Mouse (Mus musculus) limb, embryonic 12.5 days (tissue): Measurements from ENCODE around the gene Nipsnap3a. TPM values are rescaled to one million over a fixed set of nuclear protein-coding genes. Genes with fewer than 3 reads are reported as not detected.
A peak's percentile ranks its signal among the peaks of the same experiment; 100 is the strongest.

Source experiments
- ATAC-seq: fragments of 200-750 bp; cut with Nextera tagmentation; 2 replicates; pipeline ENCODE4 v1.8.0; 2017; ENCODE audit warnings: low read depth, moderate TSS enrichment; ENCODE audit not compliant: insufficient number of reproducible peaks, insufficient read depth, low FRiP score, low TSS enrichment
- H3K27ac ChIP-seq: fragments of 300-500 bp; sonication (generic); 2 replicates; pipeline ENCODE4 v1.5.1; 2016; ENCODE audit warnings: mild to moderate bottlenecking, moderate library complexity
- H3K27me3 ChIP-seq: fragments of 300-500 bp; sonication (generic); 2 replicates; pipeline ENCODE4 v1.6.1; 2016; ENCODE audit warnings: mild to moderate bottlenecking, moderate library complexity
- H3K36me3 ChIP-seq: fragments of 300-500 bp; sonication (generic); 2 replicates; pipeline ENCODE4 v1.6.1; 2016; ENCODE audit warnings: mild to moderate bottlenecking, moderate library complexity
- H3K4me1 ChIP-seq: fragments of 300-500 bp; sonication (generic); replicated peaks from 2 replicates; pipeline ENCODE4 v1.6.1; 2016
- H3K4me2 ChIP-seq: fragments of 300-500 bp; sonication (generic); 2 replicates; pipeline ENCODE4 v1.6.1; 2016; ENCODE audit warnings: mild to moderate bottlenecking, moderate library complexity
- H3K4me3 ChIP-seq: fragments of 300-500 bp; sonication (generic); replicated peaks from 2 replicates; pipeline ENCODE4 v1.5.1; 2016; ENCODE audit warnings: mild to moderate bottlenecking
- H3K9ac ChIP-seq: fragments of 300-500 bp; sonication (generic); replicated peaks from 2 replicates; pipeline ENCODE4 v1.6.1; 2016; ENCODE audit warnings: mild to moderate bottlenecking, moderate library complexity
- H3K9me3 ChIP-seq: fragments of 300-500 bp; sonication (generic); 2 replicates; pipeline ENCODE4 v1.6.1; 2016; ENCODE audit warnings: mild to moderate bottlenecking, moderate library complexity
- WGBS: fragments of 180-500 bp; shearing (Covaris S2); methylation state at CpG from one replicate; pipeline ENCODE4 v1.1.7; 2016; 5-methylcytosine and 5-hydroxymethylcytosine counted together
- polyA plus RNA-seq: library from polyadenylated mRNA; unstranded; fragments of >200 nt; fragmentation: Nextera tagmentation; extraction: Ambion mirVana; gene quantifications from 2 replicates; pipeline ENCODE4 v1.2.1, GENCODE M21; 2016

The Nipsnap3a gene
- polyA plus RNA-seq, 1 experiment from 2014 or later, result not detected

DNA sequence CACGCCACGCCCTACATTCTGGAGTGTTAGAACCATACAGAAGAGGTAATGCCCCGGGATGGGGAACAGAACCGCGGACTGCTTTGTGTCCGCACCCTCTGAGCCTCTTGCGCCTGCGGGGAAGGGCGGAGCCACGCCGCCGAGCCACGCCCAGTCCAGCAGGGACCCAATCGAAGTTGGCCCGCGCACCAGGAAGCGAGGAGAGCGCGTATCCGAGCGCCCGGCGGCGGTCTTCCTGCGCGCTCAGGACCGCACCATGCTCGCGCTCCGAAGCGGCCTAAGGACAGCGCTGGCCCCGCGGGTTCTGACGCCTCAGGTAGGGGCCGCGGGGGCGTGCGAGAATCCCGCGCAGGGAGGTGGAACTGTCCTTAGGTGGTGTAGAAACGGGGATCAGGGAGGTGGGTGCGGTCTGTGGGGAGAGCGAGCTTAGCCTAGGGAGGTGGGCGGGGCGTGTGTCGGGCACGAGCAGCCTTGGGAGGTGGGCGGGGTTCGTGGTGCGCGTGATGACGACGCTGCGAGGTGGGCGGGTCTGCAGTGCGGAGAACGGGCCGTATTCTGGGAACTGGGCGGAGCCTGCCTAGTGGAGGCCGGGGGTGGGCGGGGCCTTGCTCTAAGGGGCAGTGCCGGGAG, 22.8 kb downstream of the Nipsnap3a start, which contains the start of gene Nipsnap3b:
Nipsnap3b (plus strand) TSS at position 149 of the 630 bp plus-strand sequence.
- Histone ChIP-seq H3K27ac (peak within 1 kb of the TSS; percentile 80), H3K4me1 (no peaks in the 10 kb centered on the region; the same call in 1 of the 2 replicates), H3K4me2 (peak within 1 kb of the TSS; percentile 60), H3K36me3 (peaks cover 17% of the 10 kb centered on the region), H3K4me3 (peak within 1 kb of the TSS; percentile 71), H3K9me3 (peaks cover 7% of the 10 kb centered on the region; the same call in 1 of the 2 replicates), H3K27me3 (no peaks in the 10 kb centered on the region), H3K9ac (peak within 1 kb of the TSS; percentile 63)
- ATAC-seq, result peak; percentile 94
- WGBS, result under 1% methylated on average over 63 of the region's 63 CpGs

DNA sequence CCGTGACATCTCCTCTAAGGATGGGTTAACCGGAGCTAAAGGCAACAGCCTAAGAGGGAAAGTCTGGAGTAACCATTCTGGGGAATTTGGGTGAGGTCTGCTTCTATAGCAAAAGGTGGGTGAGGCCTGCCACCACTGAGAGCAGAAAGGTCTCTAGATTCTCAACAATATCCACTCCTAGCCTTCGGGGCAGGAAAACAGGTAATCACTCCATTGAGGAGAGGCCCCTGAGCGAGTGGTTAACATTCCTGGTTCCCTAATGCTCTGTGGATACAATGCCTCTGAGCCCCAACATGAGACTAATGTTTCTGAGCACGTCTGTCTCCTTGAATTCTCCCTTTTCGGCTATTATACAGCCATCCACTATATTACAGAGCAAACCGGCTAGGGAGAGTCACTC, 25.3 kb downstream of the Nipsnap3a start:
- Histone ChIP-seq H3K27me3 (no peaks in the 10 kb centered on the region), H3K36me3 (peaks cover 36% of the 10 kb centered on the region)

DNA sequence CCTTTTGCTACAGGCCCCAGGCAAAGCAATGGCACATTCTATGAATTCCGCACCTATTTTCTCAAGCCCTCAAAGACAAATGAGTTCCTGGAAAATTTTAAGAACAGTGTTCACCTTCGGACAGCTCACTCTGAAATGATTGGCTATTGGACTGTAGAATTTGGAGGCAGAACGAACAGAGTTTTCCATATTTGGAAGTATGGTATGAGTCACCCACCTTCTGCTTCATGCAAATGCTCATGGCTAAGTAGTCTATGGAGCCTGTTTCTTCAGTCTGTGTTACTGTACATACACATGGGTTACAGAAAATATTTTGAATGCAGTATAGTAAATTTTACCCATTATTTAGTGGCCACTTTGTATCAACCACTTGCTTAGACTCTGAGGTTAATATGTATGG, 26.0 kb downstream of the Nipsnap3a start:
- Histone ChIP-seq H3K27ac (no peak overlapping the region), H3K4me1 (no peaks in the 10 kb centered on the region; the same call in 1 of the 2 replicates), H3K4me2 (no peak overlapping the region), H3K36me3 (peaks cover 42% of the 10 kb centered on the region), H3K4me3 (no peak overlapping the region), H3K27me3 (no peaks in the 10 kb centered on the region), H3K9me3 (peaks cover 9% of the 10 kb centered on the region; the same call in 1 of the 2 replicates), H3K9ac (no peak overlapping the region)
- ATAC-seq, result no peak
- 94% methylated on average over 3 of the region's 3 CpGs for WGBS

More for the DNA sequence above, 25.3 kb downstream of the Nipsnap3a start:
- no peak for ATAC-seq
- WGBS, result 91% methylated on average over 7 of the region's 7 CpGs
- Histone ChIP-seq H3K4me2 (no peak overlapping the region), H3K27ac (no peak overlapping the region), H3K9ac (no peak overlapping the region), H3K4me1 (no peaks in the 10 kb centered on the region; the same call in 1 of the 2 replicates), H3K9me3 (peaks cover 9% of the 10 kb centered on the region; the same call in 1 of the 2 replicates), H3K4me3 (no peak overlapping the region)

DNA sequence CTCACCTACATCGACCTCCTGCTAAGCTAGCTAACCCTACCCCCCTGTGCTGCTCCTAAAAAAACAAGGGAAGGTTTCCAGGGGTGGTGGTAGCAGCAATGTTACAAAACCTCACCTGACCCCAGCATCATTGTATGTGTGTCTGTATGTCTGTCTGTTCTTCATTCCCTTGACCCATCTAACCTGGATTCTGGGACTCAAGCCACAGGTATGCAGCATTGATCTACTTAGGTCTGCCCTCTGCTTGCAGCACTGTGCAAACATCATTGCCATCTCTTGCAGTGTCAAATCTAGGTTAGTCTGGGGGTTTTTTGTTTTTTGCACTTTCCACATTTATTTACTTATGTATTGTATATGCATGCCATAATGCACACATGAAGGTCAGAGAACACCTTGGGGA, 29.3 kb downstream of the Nipsnap3a start:
- no peak overlapping the region for H3K27ac ChIP-seq
- no peak overlapping the region for H3K4me2 ChIP-seq
- H3K27me3 ChIP-seq, result no peaks in the 10 kb centered on the region
- no peak overlapping the region for H3K9ac ChIP-seq
- WGBS, result 83% methylated on average over 1 of the region's 1 CpGs
- no peak for ATAC-seq
- no peaks in the 10 kb centered on the region for H3K4me1 ChIP-seq
- peaks cover 63% of the 10 kb centered on the region for H3K36me3 ChIP-seq
- peaks cover 9% of the 10 kb centered on the region; the same call in 1 of the 2 replicates for H3K9me3 ChIP-seq
- H3K4me3 ChIP-seq, result no peak overlapping the region

DNA sequence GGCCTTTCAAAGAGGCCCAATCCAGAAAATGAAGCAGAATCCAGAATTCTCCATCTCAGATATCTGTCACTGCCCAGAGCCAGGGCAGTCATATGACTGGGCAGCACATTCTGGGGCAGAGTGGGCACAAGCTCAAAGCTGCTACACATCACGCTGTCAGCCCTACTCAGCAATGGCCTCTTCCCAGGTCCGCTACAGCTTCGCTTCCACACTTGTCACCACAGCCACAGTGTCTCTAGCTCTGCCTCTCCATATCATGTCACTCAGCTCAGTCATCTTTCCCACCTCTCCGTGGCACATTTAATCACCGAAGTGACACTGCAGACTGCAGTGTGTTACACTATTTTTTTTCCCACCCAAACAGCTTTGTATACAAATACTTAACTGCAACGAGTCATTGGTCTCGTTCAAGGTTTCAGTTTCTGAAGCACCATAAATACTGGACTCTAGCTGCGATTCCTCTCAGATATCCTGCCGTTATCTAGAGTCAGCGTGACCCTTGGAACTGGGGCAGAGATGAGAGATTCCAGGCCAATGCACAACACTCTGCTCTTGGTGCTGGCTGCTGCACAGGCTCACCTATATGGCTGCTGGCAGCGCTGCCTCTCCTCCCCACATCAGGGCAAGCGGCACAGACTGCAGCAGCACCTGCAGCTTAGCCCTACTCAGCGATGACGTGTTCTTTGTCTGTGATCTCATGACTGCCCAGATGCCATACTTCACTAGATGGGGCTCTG, 34.3 kb downstream of the Nipsnap3a start:
- Histone ChIP-seq H3K9me3 (no peaks in the 10 kb centered on the region), H3K4me1 (no peaks in the 10 kb centered on the region), H3K27me3 (no peaks in the 10 kb centered on the region), H3K4me2 (no peak overlapping the region), H3K4me3 (no peak overlapping the region), H3K36me3 (peaks cover 45% of the 10 kb centered on the region), H3K9ac (no peak overlapping the region), H3K27ac (no peak overlapping the region)
- no peak for ATAC-seq
- 93% methylated on average over 14 of the region's 14 CpGs for WGBS

DNA sequence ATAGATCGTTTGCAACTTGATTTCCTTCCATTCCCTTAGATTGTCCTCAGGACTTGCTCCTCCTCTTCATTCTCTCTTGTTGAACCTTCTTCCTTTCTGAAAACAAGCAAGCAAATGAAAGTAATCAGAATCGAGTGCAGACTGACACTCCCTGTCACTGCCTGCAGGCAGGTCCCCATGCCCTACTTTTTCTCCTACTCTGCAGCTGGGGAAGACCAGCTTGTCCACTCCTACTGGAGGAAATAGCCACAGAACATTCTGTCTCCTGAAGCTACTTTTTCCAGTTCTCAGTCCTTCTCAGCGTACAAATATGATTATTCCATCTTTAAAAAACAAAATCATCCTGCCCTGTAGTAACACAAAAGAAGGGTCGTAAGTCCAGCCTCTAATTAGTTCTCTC, 35.3 kb downstream of the Nipsnap3a start:
- H3K27ac ChIP-seq, result no peak overlapping the region
- WGBS, result 89% methylated on average over 4 of the region's 4 CpGs
- no peaks in the 10 kb centered on the region for H3K4me1 ChIP-seq
- H3K36me3 ChIP-seq, result peaks cover 37% of the 10 kb centered on the region
- ATAC-seq, result no peak
- H3K4me2 ChIP-seq, result no peak overlapping the region
- H3K9ac ChIP-seq, result no peak overlapping the region
- no peaks in the 10 kb centered on the region for H3K27me3 ChIP-seq
- no peaks in the 10 kb centered on the region for H3K9me3 ChIP-seq
- no peak overlapping the region for H3K4me3 ChIP-seq

DNA sequence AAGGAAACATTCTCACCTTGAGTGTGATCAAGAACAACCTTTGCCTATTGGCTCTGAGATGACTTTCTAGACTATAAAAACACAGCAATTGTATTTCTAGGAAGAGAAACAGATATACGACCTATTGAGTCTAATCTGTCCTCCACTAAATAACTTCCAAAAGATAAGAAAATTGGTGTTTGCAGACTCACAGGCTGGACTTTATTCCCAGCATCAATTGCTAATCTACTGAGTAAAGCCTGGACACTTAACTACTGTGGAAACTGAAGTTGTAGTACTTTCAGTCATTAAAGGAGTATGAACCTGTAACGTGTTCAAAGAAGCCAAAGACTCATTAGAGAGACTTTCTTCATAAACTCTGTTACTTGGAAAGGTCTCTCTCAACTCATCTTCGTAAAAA, 38.7 kb downstream of the Nipsnap3a start:
- H3K9ac ChIP-seq, result no peak overlapping the region
- H3K9me3 ChIP-seq, result no peaks in the 10 kb centered on the region
- no peaks in the 10 kb centered on the region for H3K27me3 ChIP-seq
- ATAC-seq, result no peak
- H3K27ac ChIP-seq, result no peak overlapping the region
- WGBS, result 80% methylated on average over 3 of the region's 3 CpGs
- H3K4me1 ChIP-seq, result no peaks in the 10 kb centered on the region
- no peak overlapping the region for H3K4me3 ChIP-seq
- H3K36me3 ChIP-seq, result peaks cover 16% of the 10 kb centered on the region
- H3K4me2 ChIP-seq, result no peak overlapping the region

DNA sequence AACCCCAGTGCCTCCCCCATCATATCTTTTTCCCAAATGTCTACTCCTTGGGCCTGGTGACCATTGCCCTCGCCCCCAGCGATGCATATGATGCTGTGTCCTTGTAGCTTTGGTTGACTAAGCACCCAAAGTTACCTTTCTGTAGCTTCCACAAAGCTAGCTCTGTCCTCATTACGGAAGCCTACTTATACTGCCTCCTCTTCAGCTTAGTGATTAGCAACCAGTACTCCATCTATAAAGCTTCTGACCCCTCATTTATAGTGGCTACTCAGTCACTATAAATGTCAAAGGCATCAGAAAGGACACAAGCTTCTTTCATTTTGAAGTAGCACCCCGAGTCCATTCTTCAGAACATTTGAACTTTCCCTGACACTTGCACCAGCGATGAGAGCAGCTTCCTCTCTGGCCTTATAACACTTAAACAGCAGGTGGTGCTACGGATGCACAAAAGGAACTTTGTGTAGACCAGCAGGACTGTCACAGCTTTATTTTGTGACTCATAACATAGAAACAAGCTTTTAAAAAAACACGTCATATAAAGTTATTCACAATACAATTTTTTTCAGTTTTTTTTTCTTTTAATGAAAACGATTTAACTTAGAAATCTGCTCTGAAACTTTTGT, 41.4 kb downstream of the Nipsnap3a start:
- 46% methylated on average over 8 of the region's 8 CpGs for WGBS
- ATAC-seq, result no peak
- no peak overlapping the region for H3K4me3 ChIP-seq

DNA sequence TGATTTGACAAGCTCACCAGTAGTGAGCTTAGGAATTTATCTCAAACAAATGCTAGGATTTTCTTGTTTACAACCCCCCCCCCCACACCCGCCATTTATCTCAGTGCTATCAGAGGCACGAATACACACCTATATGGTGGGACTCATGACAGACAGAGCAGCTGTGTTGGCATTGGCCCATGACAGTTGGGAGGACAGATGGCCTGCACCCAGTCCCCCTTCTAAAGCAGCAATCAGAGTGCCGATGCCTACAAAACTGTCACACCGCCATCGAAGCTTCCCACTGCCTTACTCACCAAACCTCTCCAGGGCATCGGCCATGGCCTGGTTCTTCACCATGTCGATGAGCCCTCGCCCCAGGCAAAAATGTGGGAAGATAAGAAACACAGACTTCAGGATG, 54.7 kb downstream of the Nipsnap3a start:
- Histone ChIP-seq H3K27ac (no peak overlapping the region), H3K36me3 (peaks cover 61% of the 10 kb centered on the region), H3K4me2 (no peak overlapping the region), H3K9me3 (no peaks in the 10 kb centered on the region), H3K27me3 (no peaks in the 10 kb centered on the region), H3K4me1 (no peaks in the 10 kb centered on the region), H3K9ac (no peak overlapping the region), H3K4me3 (no peak overlapping the region)
- ATAC-seq, result no peak
- WGBS, result 88% methylated on average over 8 of the region's 8 CpGs

More for the DNA sequence above, 41.4 kb downstream of the Nipsnap3a start:
- no peak overlapping the region for H3K9ac ChIP-seq
- no peak overlapping the region for H3K27ac ChIP-seq
- no peaks in the 10 kb centered on the region for H3K27me3 ChIP-seq
- no peaks in the 10 kb centered on the region for H3K9me3 ChIP-seq
- no peaks in the 10 kb centered on the region for H3K4me1 ChIP-seq
- H3K4me2 ChIP-seq, result no peak overlapping the region
- H3K36me3 ChIP-seq, result peaks cover 21% of the 10 kb centered on the region

DNA sequence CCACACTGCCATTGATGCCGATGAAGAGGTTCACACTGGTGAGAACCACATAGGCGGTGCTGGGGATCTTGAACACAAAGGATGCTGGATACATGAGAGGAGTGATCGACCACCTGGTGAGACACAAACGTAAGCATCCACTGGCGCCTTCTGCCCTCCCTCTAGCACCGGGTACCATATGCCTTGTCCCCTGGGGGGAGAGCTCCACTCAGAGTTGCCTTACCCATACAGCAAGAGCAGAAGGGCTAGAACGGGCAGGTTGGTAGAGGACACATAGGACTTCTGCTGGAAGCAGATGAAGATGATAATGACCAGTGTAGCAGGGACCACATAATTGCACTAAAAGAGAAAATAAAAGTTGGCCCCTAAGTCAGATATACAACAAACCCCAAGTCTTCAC, 56.7 kb downstream of the Nipsnap3a start:
- H3K36me3 ChIP-seq, result peaks cover 64% of the 10 kb centered on the region
- H3K27ac ChIP-seq, result no peak overlapping the region
- H3K4me2 ChIP-seq, result no peak overlapping the region
- H3K4me1 ChIP-seq, result no peaks in the 10 kb centered on the region
- H3K4me3 ChIP-seq, result no peak overlapping the region
- H3K9ac ChIP-seq, result no peak overlapping the region
- H3K27me3 ChIP-seq, result no peaks in the 10 kb centered on the region
- 86% methylated on average over 7 of the region's 7 CpGs for WGBS
- H3K9me3 ChIP-seq, result no peaks in the 10 kb centered on the region
- ATAC-seq, result no peak
